Mouse (Mus musculus) testis, adult 2 months (tissue): ENCODE data around the gene Ecel1.

Source experiments
- CTCF ChIP-seq: fragments of 200-500 bp; IDR thresholded peaks from 2 replicates; pipeline ENCODE4 v1.5.1; 2012; ENCODE audit warnings: low read depth, mild to moderate bottlenecking, inconsistent platforms, low read length, moderate library complexity; ENCODE audit not compliant: control insufficient read depth, insufficient read depth, insufficient replicate concordance
- POLR2A ChIP-seq: fragments of 200-500 bp; IDR thresholded peaks from 2 replicates; pipeline ENCODE4 v1.6.1; 2012; ENCODE audit warnings: low read depth, mild to moderate bottlenecking, inconsistent platforms, low read length, moderate library complexity; ENCODE audit not compliant: control insufficient read depth

DNA sequence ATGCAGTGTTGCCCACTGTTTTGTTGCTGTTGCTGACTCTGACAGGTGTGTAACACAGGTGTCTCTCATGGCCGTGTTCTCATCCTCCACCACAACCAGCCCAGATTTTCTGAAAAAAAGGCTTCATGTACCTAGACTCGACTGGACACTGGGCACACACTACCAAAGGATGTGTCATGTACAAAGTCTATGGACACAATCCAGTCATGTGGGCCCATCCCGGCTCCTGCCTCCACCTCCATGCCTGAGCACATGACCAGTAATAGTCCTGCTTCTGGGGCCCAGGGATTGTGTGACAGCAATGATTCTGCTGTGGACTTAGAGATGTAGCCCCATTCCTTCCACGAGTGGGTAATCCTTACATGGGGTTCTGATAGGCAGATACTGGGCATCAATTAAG is 47.8 kb downstream of the Ecel1 start:
- TF ChIP-seq POLR2A, result no peak
- no peak for TF ChIP-seq CTCF
